Mouse (Mus musculus): Measurements from ENCODE around the gene Olfr625-ps1. TPM values are rescaled to one million over a fixed set of nuclear protein-coding genes. Genes with fewer than 3 reads are reported as not detected.

Gene Olfr625-ps1
- polyA plus RNA-seq, 1 experiment from 2014 or later: not detected

Other genes with a start within 250 kb of the Olfr625-ps1 start
- gene Olfr605, start 237.3 kb upstream of the Olfr625-ps1 start, polyA plus RNA-seq (2015; fragmentation: Nextera tagmentation; extraction: Ambion mirVana): not detected in 2 replicates
- not detected in 2 replicates for gene Olfr606, start 233.7 kb upstream of the Olfr625-ps1 start, polyA plus RNA-seq (2015; fragmentation: Nextera tagmentation; extraction: Ambion mirVana)
- gene Olfr607, start 218.6 kb upstream of the Olfr625-ps1 start, polyA plus RNA-seq (2015; fragmentation: Nextera tagmentation; extraction: Ambion mirVana): not detected in 2 replicates
- gene Olfr608, start 212.8 kb upstream of the Olfr625-ps1 start, polyA plus RNA-seq (2015; fragmentation: Nextera tagmentation; extraction: Ambion mirVana): not detected in 2 replicates
- not detected in 2 replicates for gene Olfr609, start 184.7 kb upstream of the Olfr625-ps1 start, polyA plus RNA-seq (2015; fragmentation: Nextera tagmentation; extraction: Ambion mirVana)
- gene Olfr610, start 170.6 kb upstream of the Olfr625-ps1 start, polyA plus RNA-seq (2015; fragmentation: Nextera tagmentation; extraction: Ambion mirVana): not detected in 2 replicates
- not detected in 2 replicates for gene Olfr611, start 161.9 kb upstream of the Olfr625-ps1 start, polyA plus RNA-seq (2015; fragmentation: Nextera tagmentation; extraction: Ambion mirVana)
- not detected in 2 replicates for gene Olfr612, start 140.0 kb upstream of the Olfr625-ps1 start, polyA plus RNA-seq (2015; fragmentation: Nextera tagmentation; extraction: Ambion mirVana)
- gene Olfr613, start 134.6 kb upstream of the Olfr625-ps1 start, polyA plus RNA-seq (2015; fragmentation: Nextera tagmentation; extraction: Ambion mirVana): not detected in 2 replicates
- not detected in 2 replicates for gene Olfr615, start 126.6 kb upstream of the Olfr625-ps1 start, polyA plus RNA-seq (2015; fragmentation: Nextera tagmentation; extraction: Ambion mirVana)
- not detected in 2 replicates for gene Olfr616, start 113.6 kb upstream of the Olfr625-ps1 start, polyA plus RNA-seq (2015; fragmentation: Nextera tagmentation; extraction: Ambion mirVana)
- gene Olfr617, start 109.7 kb upstream of the Olfr625-ps1 start, polyA plus RNA-seq (2015; fragmentation: Nextera tagmentation; extraction: Ambion mirVana): not detected in 2 replicates
- gene Olfr618, start 92.6 kb upstream of the Olfr625-ps1 start, polyA plus RNA-seq (2015; fragmentation: Nextera tagmentation; extraction: Ambion mirVana): not detected in 2 replicates
- not detected in 2 replicates for gene Olfr619, start 82.1 kb upstream of the Olfr625-ps1 start, polyA plus RNA-seq (2015; fragmentation: Nextera tagmentation; extraction: Ambion mirVana)
- not detected in 2 replicates for gene Olfr620, start 70.2 kb upstream of the Olfr625-ps1 start, polyA plus RNA-seq (2015; fragmentation: Nextera tagmentation; extraction: Ambion mirVana)
- gene Olfr622, start 40.0 kb upstream of the Olfr625-ps1 start, polyA plus RNA-seq (2015; fragmentation: Nextera tagmentation; extraction: Ambion mirVana): not detected in 2 replicates
- gene Olfr623, start 19.0 kb upstream of the Olfr625-ps1 start, polyA plus RNA-seq (2015; fragmentation: Nextera tagmentation; extraction: Ambion mirVana): not detected in 2 replicates
- 0.03 TPM in 1 of 2 replicates, not detected in the other for gene Olfr624, start 11.5 kb upstream of the Olfr625-ps1 start, polyA plus RNA-seq (2015; fragmentation: Nextera tagmentation; extraction: Ambion mirVana)
- not detected in 2 replicates for gene Olfr243, start 32.0 kb downstream of the Olfr625-ps1 start, polyA plus RNA-seq (2015; fragmentation: Nextera tagmentation; extraction: Ambion mirVana)
- not detected in 2 replicates for gene Olfr628, start 47.7 kb downstream of the Olfr625-ps1 start, polyA plus RNA-seq (2015; fragmentation: Nextera tagmentation; extraction: Ambion mirVana)
- not detected in 2 replicates for gene Olfr629, start 62.2 kb downstream of the Olfr625-ps1 start, polyA plus RNA-seq (2015; fragmentation: Nextera tagmentation; extraction: Ambion mirVana)
- not detected in 2 replicates for gene Olfr630, start 74.6 kb downstream of the Olfr625-ps1 start, polyA plus RNA-seq (2015; fragmentation: Nextera tagmentation; extraction: Ambion mirVana)
- not detected in 2 replicates for gene Olfr69, start 88.9 kb downstream of the Olfr625-ps1 start, polyA plus RNA-seq (2015; fragmentation: Nextera tagmentation; extraction: Ambion mirVana)
- not detected in 2 replicates for gene Olfr68, start 97.0 kb downstream of the Olfr625-ps1 start, polyA plus RNA-seq (2015; fragmentation: Nextera tagmentation; extraction: Ambion mirVana)
- not detected in 2 replicates for gene Olfr67, start 109.1 kb downstream of the Olfr625-ps1 start, polyA plus RNA-seq (2015; fragmentation: Nextera tagmentation; extraction: Ambion mirVana)
- 960 and 1,191 TPM in 2 replicates for gene Hbb-bt, start 131.3 kb downstream of the Olfr625-ps1 start, polyA plus RNA-seq (2015; fragmentation: Nextera tagmentation; extraction: Ambion mirVana)
- 1,844 and 2,278 TPM in 2 replicates for gene Hbb-bs, start 145.4 kb downstream of the Olfr625-ps1 start, polyA plus RNA-seq (2015; fragmentation: Nextera tagmentation; extraction: Ambion mirVana)
- gene Hbb-bh2, start 157.8 kb downstream of the Olfr625-ps1 start, polyA plus RNA-seq (2015; fragmentation: Nextera tagmentation; extraction: Ambion mirVana): not detected in 2 replicates
- gene Hbb-bh1, start 160.4 kb downstream of the Olfr625-ps1 start, polyA plus RNA-seq (2015; fragmentation: Nextera tagmentation; extraction: Ambion mirVana): 32.1 and 81.1 TPM in 2 replicates
- gene Hbb-y, start 170.5 kb downstream of the Olfr625-ps1 start, polyA plus RNA-seq (2015; fragmentation: Nextera tagmentation; extraction: Ambion mirVana): 3,762 and 4,630 TPM in 2 replicates
- gene Olfr66, start 203.5 kb downstream of the Olfr625-ps1 start, polyA plus RNA-seq (2015; fragmentation: Nextera tagmentation; extraction: Ambion mirVana): not detected in 2 replicates
- not detected in 2 replicates for gene Olfr64, start 211.8 kb downstream of the Olfr625-ps1 start, polyA plus RNA-seq (2015; fragmentation: Nextera tagmentation; extraction: Ambion mirVana)
- not detected in 2 replicates for gene Olfr65, start 220.8 kb downstream of the Olfr625-ps1 start, polyA plus RNA-seq (2015; fragmentation: Nextera tagmentation; extraction: Ambion mirVana)
- not detected in 2 replicates for gene Olfr631, start 246.1 kb downstream of the Olfr625-ps1 start, polyA plus RNA-seq (2015; fragmentation: Nextera tagmentation; extraction: Ambion mirVana)

Measured in forebrain, embryonic 13.5 days (tissue).